Mouse (Mus musculus): ENCODE results near the gene Unc119.

Unc119 gene

GRCm38 (mm10) chr11:78371711-78372110, 28.4 kb downstream of the Unc119 start:
- no peak for DNase-seq (ENCODE audit: low read depth, low spot score)

GRCm38 (mm10) chr11:78372166-78372565, 28.9 kb downstream of the Unc119 start:
- no peak for DNase-seq (ENCODE audit: low read depth, low spot score)

- no peak for DNase-seq (ENCODE audit: low read depth, low spot score)
Observed at GRCm38 (mm10) chr11:78372610-78373009, 29.3 kb downstream of the Unc119 start.

GRCm38 (mm10) chr11:78374147-78374546, 30.9 kb downstream of the Unc119 start:
- no peak for DNase-seq (ENCODE audit: low read depth, low spot score)

GRCm38 (mm10) chr11:78377549-78378159, 34.4 kb downstream of the Unc119 start:
- no peak for DNase-seq (ENCODE audit: low read depth, low spot score)

GRCm38 (mm10) chr11:78380351-78380750, 37.1 kb downstream of the Unc119 start:
- no peak for DNase-seq (ENCODE audit: low read depth, low spot score)

- DNase-seq (ENCODE audit: low read depth, low spot score), result no peak
Observed at GRCm38 (mm10) chr11:78380996-78381395, 37.7 kb downstream of the Unc119 start.

- DNase-seq (ENCODE audit: low read depth, low spot score), result no peak
Observed at GRCm38 (mm10) chr11:78382286-78382685, 39.0 kb downstream of the Unc119 start.

GRCm38 (mm10) chr11:78382701-78383100, 39.4 kb downstream of the Unc119 start:
- no peak for DNase-seq (ENCODE audit: low read depth, low spot score)

GRCm38 (mm10) chr11:78385776-78386175, 42.5 kb downstream of the Unc119 start:
- no peak for DNase-seq (ENCODE audit: low read depth, low spot score)

GRCm38 (mm10) chr11:78386508-78387043, 43.3 kb downstream of the Unc119 start, which contains the start of gene Foxn1:
Foxn1 (minus strand) TSS chr11:78386558.
- no peak for DNase-seq (ENCODE audit: low read depth, low spot score)

GRCm38 (mm10) chr11:78392728-78393127, 49.4 kb downstream of the Unc119 start:
- no peak for DNase-seq (ENCODE audit: low read depth, low spot score)

GRCm38 (mm10) chr11:78396950-78397349, 53.7 kb downstream of the Unc119 start:
- DNase-seq (ENCODE audit: low read depth, low spot score), result no peak

- DNase-seq (ENCODE audit: low read depth, low spot score), result peak; percentile 87
Observed at GRCm38 (mm10) chr11:78397397-78397796, 54.1 kb downstream of the Unc119 start.

- no peak for DNase-seq (ENCODE audit: low read depth, low spot score)
Observed at GRCm38 (mm10) chr11:78398212-78398611, 54.9 kb downstream of the Unc119 start.
